Mouse (Mus musculus) forebrain, embryonic 14.5 days (tissue): ENCODE measurements around the gene Arhgap19. TPM values are rescaled to one million over a fixed set of nuclear protein-coding genes. Genes with fewer than 3 reads are reported as not detected.

Experiments used
- ATAC-seq: fragments of 200-750 bp; cut with Nextera tagmentation; 2 replicates; pipeline ENCODE4 v1.8.0; 2017; ENCODE audit warnings: mild to moderate bottlenecking, moderate library complexity
- DNase-seq: peaks from one replicate; pipeline ENCODE4 v3.0.0-alpha.2; 2015; ENCODE audit warnings: low spot score
- H3K27ac ChIP-seq: fragments of 300-500 bp; sonication (generic); 2 replicates; pipeline ENCODE4 v1.5.1; 2014; ENCODE audit warnings: low read depth, mild to moderate bottlenecking, control low read depth, low read length, moderate library complexity
- H3K27me3 ChIP-seq: fragments of 300-500 bp; sonication (generic); replicated peaks from 2 replicates; pipeline ENCODE4 v1.6.1; 2014; ENCODE audit warnings: low read length, control low read depth, mixed read lengths; ENCODE audit not compliant: control insufficient read depth, insufficient read depth
- H3K36me3 ChIP-seq: fragments of 300-500 bp; sonication (generic); 2 replicates; pipeline ENCODE4 v1.6.1; 2014; ENCODE audit warnings: low read length, control low read depth; ENCODE audit not compliant: control insufficient read depth, insufficient read depth
- H3K4me1 ChIP-seq: fragments of 300-500 bp; sonication (generic); 2 replicates; pipeline ENCODE4 v1.6.1; 2014; ENCODE audit warnings: antibody characterized with exemption, low read length, control low read depth; ENCODE audit not compliant: control insufficient read depth, insufficient read depth
- H3K4me2 ChIP-seq: fragments of 300-500 bp; sonication (generic); 2 replicates; pipeline ENCODE4 v1.6.1; 2014; ENCODE audit warnings: mild to moderate bottlenecking, control low read depth, low read length
- H3K4me3 ChIP-seq: fragments of 300-500 bp; sonication (generic); 2 replicates; pipeline ENCODE4 v1.5.1; 2014; ENCODE audit warnings: low read depth, low read length, control low read depth
- H3K9ac ChIP-seq: fragments of 300-500 bp; sonication (generic); 2 replicates; pipeline ENCODE4 v1.6.1; 2014; ENCODE audit warnings: mild to moderate bottlenecking, low read length, control low read depth, moderate library complexity
- H3K9me3 ChIP-seq: fragments of 300-500 bp; sonication (generic); replicated peaks from 2 replicates; pipeline ENCODE4 v1.6.1; 2016; ENCODE audit warnings: low read length, control low read depth, mixed read lengths; ENCODE audit not compliant: control insufficient read depth
- WGBS: fragments of 180-500 bp; shearing (Covaris S2); extraction: QIAGEN DNeasy Blood & Tissue Kit; methylation state at CpG from one replicate; pipeline ENCODE4 v1.1.7; 2014; 5-methylcytosine and 5-hydroxymethylcytosine counted together
- polyA plus RNA-seq: library from polyadenylated mRNA; unstranded; fragments of >200 nt; fragmentation: Nextera tagmentation; extraction: Ambion mirVana; gene quantifications from 2 replicates; pipeline ENCODE4 v1.2.1, GENCODE M21; 2014

Gene Arhgap19
- polyA plus RNA-seq, 1 experiment from 2014 or later, result 12.6 TPM

DNA sequence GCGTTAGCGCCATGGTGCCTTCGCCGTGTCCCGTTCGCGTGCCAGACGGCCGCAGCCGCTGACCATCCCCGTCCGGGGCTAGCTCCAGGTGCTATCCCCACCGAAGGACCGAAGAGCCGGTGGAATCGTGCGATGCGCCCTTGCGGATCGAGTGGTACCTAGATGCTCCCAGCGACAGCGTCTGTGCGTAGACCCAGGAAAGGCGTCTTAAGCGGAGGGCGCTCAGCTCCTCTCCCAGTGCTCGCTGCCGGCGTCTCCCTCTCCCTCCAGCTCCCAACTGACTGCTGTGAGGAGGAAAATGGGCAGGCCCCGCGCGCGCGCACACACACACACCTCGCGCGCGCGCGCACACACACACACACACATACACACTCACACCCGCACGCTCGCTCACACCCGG lies 58.5 kb downstream of the Arhgap19 start, which contains the start of gene Slit1:
Gene Slit1 (minus strand): TSS at position 270 of the 400 bp plus-strand sequence.
- DNase-seq (peak; percentile 79), ATAC-seq (peak; percentile 11; the same call in 1 of the 2 replicates)
- H3K27me3 ChIP-seq, result peaks cover 12% of the 10 kb centered on the region
- H3K4me3 ChIP-seq, result peak within 1 kb of the TSS; percentile 64
- peak within 1 kb of the TSS; percentile 79 for H3K4me2 ChIP-seq
- H3K9me3 ChIP-seq, result no peaks in the 10 kb centered on the region
- WGBS, result under 1% methylated on average over 44 of the region's 44 CpGs
- H3K4me1 ChIP-seq, result peaks cover 74% of the 10 kb centered on the region
- H3K9ac ChIP-seq, result peak within 1 kb of the TSS; percentile 87
- no peaks in the 10 kb centered on the region for H3K36me3 ChIP-seq
- peak within 1 kb of the TSS; percentile 70 for H3K27ac ChIP-seq

- WGBS, result 7% methylated on average over 4 of the region's 4 CpGs
- H3K4me3 ChIP-seq, result no peak overlapping the region
- H3K27me3 ChIP-seq, result peaks cover 12% of the 10 kb centered on the region
- H3K36me3 ChIP-seq, result no peaks in the 10 kb centered on the region
- ATAC-seq, result no peak
- peaks cover 73% of the 10 kb centered on the region for H3K4me1 ChIP-seq
- no peak overlapping the region for H3K9ac ChIP-seq
- no peaks in the 10 kb centered on the region for H3K9me3 ChIP-seq
- peak overlapping the region; percentile 79 for H3K4me2 ChIP-seq
- peak overlapping the region; percentile 45 for H3K27ac ChIP-seq
- peak; percentile 60 for DNase-seq
Measured at GRCm38 (mm10) chr19:41738896-41739295, 63.0 kb downstream of the Arhgap19 start.

- under 1% methylated on average over 14 of the region's 14 CpGs for WGBS
- H3K27ac ChIP-seq, result peak overlapping the region; percentile 45
- H3K9ac ChIP-seq, result no peak overlapping the region
- H3K4me2 ChIP-seq, result peak overlapping the region; percentile 79
- H3K36me3 ChIP-seq, result no peaks in the 10 kb centered on the region
- H3K9me3 ChIP-seq, result no peaks in the 10 kb centered on the region
- ATAC-seq (peak; percentile 50; the same call in 1 of the 2 replicates), DNase-seq (no peak)
- H3K27me3 ChIP-seq, result peaks cover 12% of the 10 kb centered on the region
- H3K4me3 ChIP-seq, result peak overlapping the region; percentile 16; the same call in 1 of the 2 replicates
- peaks cover 70% of the 10 kb centered on the region for H3K4me1 ChIP-seq
Measured at GRCm38 (mm10) chr19:41738429-41738805, 63.4 kb downstream of the Arhgap19 start.

GRCm38 (mm10) chr19:41737657-41738428 lies 64.0 kb downstream of the Arhgap19 start:
- Histone ChIP-seq H3K27me3 (peaks cover 12% of the 10 kb centered on the region), H3K27ac (peak overlapping the region; percentile 45), H3K4me2 (peak overlapping the region; percentile 79), H3K9ac (no peak overlapping the region), H3K4me3 (peak overlapping the region; percentile 16), H3K9me3 (no peaks in the 10 kb centered on the region), H3K36me3 (no peaks in the 10 kb centered on the region), H3K4me1 (peaks cover 69% of the 10 kb centered on the region)
- ATAC-seq, result peak; percentile 87
- peak; percentile 96 for DNase-seq
- 4% methylated on average over 18 of the region's 18 CpGs for WGBS

GRCm38 (mm10) chr19:41734685-41735084 lies 67.2 kb downstream of the Arhgap19 start:
- H3K9me3 ChIP-seq, result peaks cover 3% of the 10 kb centered on the region; the same call in 1 of the 2 replicates
- H3K4me3 ChIP-seq, result no peak overlapping the region
- peaks cover 42% of the 10 kb centered on the region for H3K4me1 ChIP-seq
- ATAC-seq, result peak; percentile 51
- H3K27ac ChIP-seq, result peak overlapping the region; percentile 39; the same call in 1 of the 2 replicates
- peak; percentile 83 for DNase-seq
- H3K36me3 ChIP-seq, result no peaks in the 10 kb centered on the region
- 4% methylated on average over 10 of the region's 10 CpGs for WGBS
- H3K9ac ChIP-seq, result no peak overlapping the region
- H3K27me3 ChIP-seq, result no peaks in the 10 kb centered on the region
- peak overlapping the region; percentile 20; the same call in 1 of the 2 replicates for H3K4me2 ChIP-seq

DNA sequence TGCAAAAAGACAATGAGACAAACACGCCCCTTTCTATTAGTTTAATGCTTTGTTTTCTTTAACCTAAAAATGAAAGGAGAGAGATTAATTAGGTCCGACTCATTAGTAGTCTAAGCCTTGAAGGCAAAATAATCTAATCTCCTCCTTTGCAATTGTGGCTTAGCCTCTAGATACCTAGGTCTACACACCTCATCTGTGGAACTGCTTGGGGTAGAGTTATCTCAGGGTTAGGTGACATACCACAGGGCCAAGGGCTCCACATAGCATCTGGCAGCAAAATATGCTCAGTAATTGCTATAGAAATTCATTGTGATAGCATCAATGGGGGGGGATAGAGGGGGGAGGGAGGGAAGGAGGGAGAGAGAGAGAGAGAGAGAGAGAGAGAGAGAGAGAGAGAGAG lies 76.4 kb downstream of the Arhgap19 start:
- H3K27ac ChIP-seq, result no peak overlapping the region
- no peaks in the 10 kb centered on the region; the same call in 1 of the 2 replicates for H3K9me3 ChIP-seq
- WGBS, result 23% methylated on average over 2 of the region's 2 CpGs

GRCm38 (mm10) chr19:41724831-41725470 lies 76.9 kb downstream of the Arhgap19 start:
- Histone ChIP-seq H3K4me2 (no peak overlapping the region), H3K27ac (peak overlapping the region; percentile 69; the same call in 1 of the 2 replicates), H3K4me3 (no peak overlapping the region), H3K4me1 (peaks cover 16% of the 10 kb centered on the region), H3K9me3 (no peaks in the 10 kb centered on the region), H3K36me3 (peaks cover 7% of the 10 kb centered on the region; the same call in 1 of the 2 replicates), H3K9ac (no peak overlapping the region), H3K27me3 (no peaks in the 10 kb centered on the region)
- ATAC-seq (peak; percentile 82), DNase-seq (peak; percentile 73)
- 12% methylated on average over 9 of the region's 9 CpGs for WGBS

More for the DNA sequence above, 76.4 kb downstream of the Arhgap19 start:
- H3K4me2 ChIP-seq, result no peak overlapping the region
- DNase-seq (no peak), ATAC-seq (peak; percentile 52; the same call in 1 of the 2 replicates)
- H3K4me3 ChIP-seq, result no peak overlapping the region
- H3K27me3 ChIP-seq, result no peaks in the 10 kb centered on the region
- H3K4me1 ChIP-seq, result peaks cover 16% of the 10 kb centered on the region
- H3K36me3 ChIP-seq, result peaks cover 7% of the 10 kb centered on the region; the same call in 1 of the 2 replicates
- H3K9ac ChIP-seq, result no peak overlapping the region

- DNase-seq (no peak), ATAC-seq (no peak)
- H3K36me3 ChIP-seq, result peaks cover 7% of the 10 kb centered on the region; the same call in 1 of the 2 replicates
- no peaks in the 10 kb centered on the region for H3K27me3 ChIP-seq
- 52% methylated on average over 2 of the region's 2 CpGs for WGBS
- H3K4me2 ChIP-seq, result no peak overlapping the region
- no peak overlapping the region for H3K27ac ChIP-seq
- H3K9me3 ChIP-seq, result no peaks in the 10 kb centered on the region
- peaks cover 19% of the 10 kb centered on the region for H3K4me1 ChIP-seq
- H3K9ac ChIP-seq, result no peak overlapping the region
- no peak overlapping the region for H3K4me3 ChIP-seq
Measured at GRCm38 (mm10) chr19:41723337-41723736, 78.5 kb downstream of the Arhgap19 start.
